Mouse (Mus musculus) CD4-positive helper T cell, adult 2 months (primary cell): Measurements from ENCODE around the gene Atg4c.

Experiments
- DNase-seq: peaks from one replicate; pipeline ENCODE4 v3.0.0-alpha.2; 2012; ENCODE audit warnings: low read depth, missing footprints, low spot score

The Atg4c gene

GRCm38 (mm10) chr4:99193810-99194582 lies at the start of gene Atg4c:
Gene Atg4c, plus strand, starts transcription at chr4:99193934.
- DNase-seq: peak; percentile 68

GRCm38 (mm10) chr4:99151434-99151833 lies 42.3 kb upstream of the Atg4c start:
- no peak for DNase-seq

- DNase-seq: no peak
Observed at GRCm38 (mm10) chr4:99151885-99152558, 41.7 kb upstream of the Atg4c start.

- DNase-seq: no peak
Observed at GRCm38 (mm10) chr4:99156641-99157307, 37.0 kb upstream of the Atg4c start.

GRCm38 (mm10) chr4:99158495-99158894 lies 35.2 kb upstream of the Atg4c start:
- DNase-seq: no peak

- no peak for DNase-seq
Observed at GRCm38 (mm10) chr4:99160414-99160813, 33.3 kb upstream of the Atg4c start.

- DNase-seq: no peak
Observed at GRCm38 (mm10) chr4:99160899-99161298, 32.8 kb upstream of the Atg4c start.

GRCm38 (mm10) chr4:99161457-99161971 lies 32.2 kb upstream of the Atg4c start:
- no peak for DNase-seq

- no peak for DNase-seq
Observed at GRCm38 (mm10) chr4:99163001-99163400, 30.7 kb upstream of the Atg4c start.

- no peak for DNase-seq
Observed at GRCm38 (mm10) chr4:99163547-99163946, 30.2 kb upstream of the Atg4c start.

GRCm38 (mm10) chr4:99168869-99169268 lies 24.9 kb upstream of the Atg4c start:
- no peak for DNase-seq

GRCm38 (mm10) chr4:99174265-99174664 lies 19.5 kb upstream of the Atg4c start:
- DNase-seq: no peak

- no peak for DNase-seq
Observed at GRCm38 (mm10) chr4:99176841-99177240, 16.9 kb upstream of the Atg4c start.

GRCm38 (mm10) chr4:99177255-99177654 lies 16.5 kb upstream of the Atg4c start:
- no peak for DNase-seq

GRCm38 (mm10) chr4:99178851-99179250 lies 14.9 kb upstream of the Atg4c start:
- DNase-seq: no peak

GRCm38 (mm10) chr4:99179446-99180120 lies 14.2 kb upstream of the Atg4c start:
- DNase-seq: no peak

GRCm38 (mm10) chr4:99180921-99181320 lies 12.8 kb upstream of the Atg4c start:
- DNase-seq: no peak

GRCm38 (mm10) chr4:99181739-99182419 lies 11.9 kb upstream of the Atg4c start:
- DNase-seq: no peak

GRCm38 (mm10) chr4:99182660-99183431 lies 10.9 kb upstream of the Atg4c start:
- peak; percentile 39 for DNase-seq

- DNase-seq: no peak
Observed at GRCm38 (mm10) chr4:99184678-99185077, 9.1 kb upstream of the Atg4c start.
